Mouse (Mus musculus) adrenal gland, postnatal 10 days (tissue): ENCODE results near the gene Spdef. TPM values are rescaled to one million over a fixed set of nuclear protein-coding genes. Genes with fewer than 3 reads are reported as not detected.

Experiments
- DNase-seq: peaks from one replicate; pipeline ENCODE4 v3.0.0; 2021; ENCODE audit warnings: mixed read lengths
- total RNA-seq, 2 experiments: library from RNA; stranded (reverse); gene quantifications; 2 replicates each; pipeline ENCODE4 v1.2.3; 2021

The Spdef gene
- total RNA-seq, 2 experiments from 2014 or later: not detected

GRCm38 (mm10) chr17:27725011-27725410 lies 3.7 kb downstream of the Spdef start:
- DNase-seq: no peak

- peak; percentile 54 for DNase-seq
Measured at GRCm38 (mm10) chr17:27724327-27724726, 4.4 kb downstream of the Spdef start.

DNA sequence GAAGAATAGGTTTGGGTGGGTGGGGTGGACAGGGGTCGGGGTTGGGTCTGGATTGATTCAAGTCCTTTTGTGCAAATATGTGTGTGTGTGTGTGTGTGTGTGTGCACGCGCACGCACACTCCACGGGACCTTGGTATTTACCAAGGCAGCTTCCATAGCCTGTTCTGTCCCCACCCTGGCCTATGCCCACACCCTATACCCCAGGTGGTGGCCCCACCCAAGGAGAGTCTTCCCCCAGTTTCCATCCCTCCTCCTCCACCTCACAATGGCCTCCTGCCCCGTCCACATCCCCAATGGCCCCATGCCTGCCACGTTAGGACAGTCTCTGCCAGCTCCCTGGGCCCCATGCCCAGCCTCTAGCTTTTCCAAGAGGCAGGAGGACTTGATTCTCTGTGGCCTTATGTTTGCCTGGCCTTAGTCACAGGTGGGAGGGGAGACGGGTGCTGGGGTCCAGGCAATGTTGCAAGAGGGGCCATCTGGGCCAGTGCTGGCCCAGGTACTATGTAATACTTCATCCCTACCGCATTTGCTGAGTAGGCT lies 7.6 kb downstream of the Spdef start:
- peak; percentile 82 for DNase-seq

DNA sequence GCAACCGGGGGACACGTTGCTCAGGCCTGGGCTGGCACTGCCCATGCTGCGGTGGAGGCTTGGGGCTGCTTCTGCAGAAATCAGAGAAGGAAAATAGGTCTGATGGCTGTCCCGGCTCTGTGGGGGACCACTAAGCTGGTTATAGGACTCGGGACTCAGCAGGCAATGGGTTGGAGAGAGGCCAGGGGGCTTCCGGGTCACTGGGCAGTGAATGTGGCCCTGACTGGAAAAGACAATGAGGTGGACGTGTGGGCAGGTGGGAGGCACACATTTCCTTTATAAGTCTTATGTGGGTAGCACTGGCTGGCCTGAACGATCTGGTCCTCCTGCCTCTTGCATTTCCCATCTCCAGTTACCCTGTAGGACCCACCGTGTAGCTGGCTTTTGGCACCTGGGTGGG lies 8.4 kb downstream of the Spdef start:
- no peak for DNase-seq

GRCm38 (mm10) chr17:27719663-27720062 lies 9.1 kb downstream of the Spdef start:
- DNase-seq: no peak

DNA sequence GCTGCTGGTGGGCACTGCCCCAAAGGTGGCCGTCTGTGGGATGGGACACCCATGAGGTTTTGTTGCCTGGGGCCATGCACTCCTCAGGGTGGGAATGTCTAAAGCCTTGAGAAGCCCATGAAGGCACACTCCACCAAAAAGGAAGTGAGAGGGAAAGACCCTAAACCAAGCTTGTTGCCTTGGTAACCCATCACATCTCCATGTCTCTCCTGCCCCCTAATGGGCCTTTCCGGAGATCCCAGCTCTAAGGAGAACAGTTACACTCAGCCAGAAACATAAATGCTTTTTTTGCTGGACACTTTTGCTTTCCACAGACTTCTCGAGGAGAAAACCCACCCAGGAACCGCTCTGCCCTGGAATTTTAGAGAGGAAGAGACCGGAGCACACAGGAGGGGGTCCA lies 10.5 kb downstream of the Spdef start:
- peak; percentile 38 for DNase-seq

- peak; percentile 76 for DNase-seq
Measured at GRCm38 (mm10) chr17:27716804-27717203, 12.0 kb downstream of the Spdef start.

- DNase-seq: peak; percentile 71
Measured at GRCm38 (mm10) chr17:27712832-27713231, 15.9 kb downstream of the Spdef start.

DNA sequence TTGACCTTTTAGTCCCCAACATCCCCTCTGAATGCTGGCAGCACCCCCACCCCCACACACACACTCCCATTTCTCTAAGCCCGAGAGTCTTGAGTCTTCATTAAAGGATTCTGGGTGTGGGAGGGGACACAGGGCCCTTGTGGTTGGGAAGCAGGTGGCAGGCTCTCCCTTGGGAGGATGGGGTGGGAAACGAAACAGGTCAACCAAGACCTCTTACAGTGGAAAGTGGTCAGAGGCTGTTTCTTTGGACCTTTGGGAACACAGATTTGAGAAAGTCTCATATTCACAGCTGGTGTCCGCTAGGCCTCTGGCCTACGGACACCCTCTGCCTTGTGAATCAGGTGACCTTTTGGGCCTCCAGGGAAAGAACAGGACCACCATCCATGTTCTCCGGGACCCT lies 19.1 kb downstream of the Spdef start:
- no peak for DNase-seq

DNA sequence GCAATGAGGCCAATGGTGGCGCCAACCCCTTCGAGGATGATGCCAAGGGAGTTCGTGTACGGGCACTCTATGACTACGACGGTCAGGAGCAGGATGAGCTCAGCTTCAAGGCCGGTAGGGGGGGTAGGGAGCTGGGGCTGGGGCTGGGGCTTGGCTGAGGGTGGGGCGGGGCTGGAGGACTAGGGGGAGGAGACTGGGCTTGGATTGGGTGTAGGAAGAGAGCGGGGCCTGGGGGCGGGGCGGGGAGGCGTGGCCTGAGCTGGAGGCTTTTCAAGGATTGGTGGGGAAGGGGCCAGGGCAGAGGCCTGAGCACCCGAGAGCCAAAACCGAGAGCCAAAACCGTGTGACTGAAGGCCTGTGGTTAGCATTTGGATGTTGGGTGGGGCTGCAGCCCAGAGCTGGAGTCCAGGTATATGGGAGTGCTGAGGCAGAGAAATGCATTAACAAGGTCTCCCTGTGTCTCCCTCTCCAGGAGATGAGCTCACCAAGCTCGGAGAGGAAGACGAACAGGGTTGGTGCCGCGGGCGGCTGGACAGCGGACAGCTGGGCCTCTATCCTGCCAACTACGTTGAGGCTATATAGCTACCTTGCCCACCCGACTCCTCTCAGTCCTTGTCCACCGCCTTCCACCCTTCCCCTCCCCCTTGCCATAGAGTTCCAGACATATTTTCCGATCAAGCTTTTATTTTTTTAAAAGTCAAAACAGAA lies 20.6 kb downstream of the Spdef start:
- DNase-seq: peak; percentile 92

GRCm38 (mm10) chr17:27705661-27706060 lies 23.1 kb downstream of the Spdef start:
- no peak for DNase-seq

GRCm38 (mm10) chr17:27703961-27704621 lies 24.7 kb downstream of the Spdef start:
- DNase-seq: peak; percentile 65

DNA sequence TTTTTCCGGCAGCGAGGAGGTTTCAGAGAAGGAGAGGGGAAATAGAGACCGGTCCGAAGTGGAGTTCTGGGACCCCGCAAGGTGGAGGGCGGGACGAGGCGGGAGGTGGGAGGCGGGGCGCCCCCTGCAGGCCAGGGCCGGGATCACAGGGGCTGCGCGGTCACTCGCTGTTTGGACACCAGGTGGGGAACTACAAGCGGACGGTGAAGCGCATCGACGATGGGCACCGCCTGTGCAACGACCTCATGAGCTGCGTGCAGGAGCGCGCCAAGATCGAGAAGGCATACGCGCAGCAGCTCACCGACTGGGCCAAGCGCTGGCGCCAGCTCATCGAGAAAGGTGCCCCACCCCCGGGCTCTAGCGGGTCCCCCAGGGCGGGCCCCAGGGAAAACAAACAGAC lies 26.2 kb downstream of the Spdef start:
- DNase-seq: peak; percentile 75

- DNase-seq: no peak
Measured at GRCm38 (mm10) chr17:27701856-27702255, 26.9 kb downstream of the Spdef start.

DNA sequence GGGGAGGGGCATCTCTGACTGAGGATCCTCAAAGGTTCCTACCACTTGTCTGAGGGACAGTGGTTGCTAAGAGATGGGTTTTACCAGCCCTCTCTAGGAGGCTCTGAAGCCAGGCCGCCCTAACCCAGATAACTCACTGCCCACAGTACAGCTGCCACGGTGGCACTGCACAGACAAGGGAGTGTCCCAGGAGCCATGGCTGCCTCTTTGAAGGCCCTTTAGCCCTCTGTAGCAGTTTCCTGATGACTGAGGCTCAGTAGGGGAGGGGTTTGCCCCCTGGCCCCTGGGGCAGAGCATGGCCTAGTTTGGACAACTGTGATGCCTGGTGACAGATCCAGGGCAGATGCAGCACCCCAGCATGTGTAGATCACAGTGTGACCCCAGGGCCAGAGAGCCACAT lies 27.9 kb downstream of the Spdef start:
- DNase-seq: no peak

DNA sequence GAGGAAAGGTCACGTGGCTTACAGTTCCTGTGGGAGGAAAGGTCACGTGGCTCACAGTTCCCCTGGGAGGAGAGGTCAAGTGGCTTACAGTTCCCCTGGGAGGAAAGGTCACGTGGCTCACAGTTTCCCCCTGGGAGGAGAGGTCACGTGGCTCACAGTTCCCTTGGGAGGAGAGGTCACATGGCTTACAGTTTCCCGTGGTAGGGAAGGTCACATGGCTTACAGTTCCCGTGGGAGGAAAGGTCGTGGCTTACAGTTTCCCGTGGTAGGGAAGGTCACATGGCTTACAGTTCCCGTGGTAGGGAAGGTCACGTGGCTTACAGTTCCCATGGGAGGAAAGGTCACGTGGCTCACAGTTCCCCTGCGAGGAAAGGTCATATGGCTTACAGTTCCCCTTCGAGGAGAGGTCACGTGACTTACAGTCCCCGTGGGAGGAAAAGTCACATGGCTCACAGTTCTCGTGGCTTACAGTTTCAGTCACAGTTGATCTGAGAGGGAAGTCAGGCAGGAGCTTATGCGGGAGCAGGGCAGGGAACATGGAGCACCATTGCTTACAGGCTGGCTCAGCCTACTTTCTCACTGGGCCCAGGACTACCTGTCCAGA lies 29.0 kb downstream of the Spdef start:
- DNase-seq: no peak

- no peak for DNase-seq
Measured at GRCm38 (mm10) chr17:27690993-27691693, 37.6 kb downstream of the Spdef start.

DNA sequence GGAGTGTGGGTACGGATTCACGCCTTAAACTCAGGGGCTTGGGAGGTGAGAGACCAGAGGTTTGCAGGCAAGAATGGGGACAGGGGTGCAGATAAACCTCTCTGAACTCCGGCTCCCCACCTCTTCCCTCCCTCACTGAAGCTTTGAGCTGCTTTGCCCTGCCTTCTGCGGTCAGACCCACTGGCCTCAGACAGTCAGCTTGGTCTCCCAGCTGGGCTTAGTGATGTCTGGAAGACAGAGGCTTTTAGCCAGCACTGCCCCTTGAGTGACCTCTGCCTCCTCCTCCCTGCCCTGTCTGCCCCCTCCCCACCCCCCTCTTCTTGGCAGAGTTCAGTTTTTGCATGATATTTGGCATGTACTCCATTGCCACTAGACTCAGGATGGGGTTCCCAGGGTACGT lies 42.4 kb downstream of the Spdef start:
- DNase-seq: no peak

DNA sequence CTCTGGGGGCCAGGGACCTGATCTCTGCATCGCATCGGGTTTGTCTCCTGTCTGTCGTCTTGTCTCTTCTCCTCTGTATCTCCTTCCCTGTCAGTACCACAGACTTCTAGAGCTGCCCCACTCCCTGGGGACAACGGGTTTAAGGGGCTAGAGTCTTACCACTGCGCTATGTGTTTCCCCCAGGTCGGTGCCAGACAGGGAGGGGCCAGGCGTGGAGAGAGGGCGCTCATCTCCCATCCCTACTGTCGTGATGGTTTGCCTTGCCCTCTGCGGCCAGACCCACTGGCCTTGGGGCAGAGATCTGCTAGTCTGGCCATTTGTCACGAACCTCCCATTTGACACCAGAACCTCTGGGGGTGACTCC lies 43.2 kb downstream of the Spdef start:
- DNase-seq: no peak

DNA sequence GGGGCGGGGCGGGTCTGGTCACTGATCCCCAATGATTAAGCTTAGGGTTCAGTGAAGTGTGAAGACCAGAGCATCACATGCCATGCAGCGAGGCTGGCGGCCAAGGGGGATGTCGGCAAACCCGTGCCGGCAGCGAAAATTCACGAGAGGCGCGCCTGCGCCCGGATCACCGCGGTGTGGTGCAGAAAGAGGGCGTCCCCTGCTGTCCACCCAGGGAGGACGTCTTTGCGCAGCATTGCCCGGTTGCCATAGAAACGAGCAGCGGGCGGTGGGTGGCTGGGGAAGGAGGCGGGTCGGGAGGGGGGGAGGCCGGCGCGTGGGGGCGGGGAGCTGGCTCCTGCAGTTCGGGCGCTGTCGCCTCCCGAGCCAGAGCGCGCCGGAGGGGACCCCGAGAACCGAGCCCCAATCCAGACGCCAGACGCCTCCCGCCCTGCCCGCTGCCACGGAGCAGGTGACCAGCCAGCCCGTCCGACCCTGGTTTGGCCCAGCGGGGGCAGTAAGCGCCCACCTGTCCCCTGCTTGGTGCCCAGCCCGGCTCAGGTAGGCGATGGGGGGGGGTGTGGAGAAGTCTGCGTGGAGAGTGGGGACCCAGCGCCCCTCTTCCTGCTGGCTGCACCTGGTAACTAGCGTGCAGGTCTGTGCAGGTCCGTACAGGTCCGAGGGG lies 43.7 kb downstream of the Spdef start:
- DNase-seq: peak; percentile 70

GRCm38 (mm10) chr17:27678924-27679813 lies 49.6 kb downstream of the Spdef start:
- no peak for DNase-seq
